Mouse (Mus musculus): ENCODE measurements at regions not wholly inside any gene's neighbourhood (a gene's known extent, or its start where the extent isn't known, plus 50 kb on each side); places are given as distances from the start of the nearest gene placed in this dataset.

DNA sequence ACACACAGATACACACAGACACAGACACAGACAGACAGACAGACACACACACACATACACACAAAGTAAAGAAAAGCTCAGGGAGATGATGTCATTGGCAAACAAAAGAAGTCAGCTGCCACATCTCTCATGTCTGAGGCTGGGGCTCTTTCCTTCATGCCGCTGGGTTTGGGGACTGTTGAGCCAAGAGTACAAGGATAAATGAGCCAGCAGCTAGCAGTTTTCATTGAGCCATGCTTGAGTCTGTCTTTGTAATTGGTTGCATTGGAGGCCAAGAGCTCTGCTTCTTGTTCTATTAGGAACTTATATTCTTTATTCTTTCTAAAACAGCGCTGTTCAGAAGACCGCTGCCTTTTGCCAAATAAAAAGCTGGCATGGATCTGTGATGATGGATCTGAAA is 144.8 kb downstream of the Hhipl2 start:
- Histone ChIP-seq H3K36me3 (replicated peaks) (no peaks in the 10 kb centered on the region), H3K27ac (no peak overlapping the region), H3K27me3 (replicated peaks) (no peaks in the 10 kb centered on the region), H3K4me3 (no peak overlapping the region), H3K4me1 (0 out of 2 replicates have a peak, but pooled peaks cover 2% of the 10 kb centered on the region), H3K4me2 (no peak overlapping the region), H3K9ac (no peak overlapping the region), H3K9me3 (no peaks in the 10 kb centered on the region)
- ATAC-seq (replicated peaks): no peak
- 74% methylated on average over 3 of the region's 3 CpGs for WGBS

DNA sequence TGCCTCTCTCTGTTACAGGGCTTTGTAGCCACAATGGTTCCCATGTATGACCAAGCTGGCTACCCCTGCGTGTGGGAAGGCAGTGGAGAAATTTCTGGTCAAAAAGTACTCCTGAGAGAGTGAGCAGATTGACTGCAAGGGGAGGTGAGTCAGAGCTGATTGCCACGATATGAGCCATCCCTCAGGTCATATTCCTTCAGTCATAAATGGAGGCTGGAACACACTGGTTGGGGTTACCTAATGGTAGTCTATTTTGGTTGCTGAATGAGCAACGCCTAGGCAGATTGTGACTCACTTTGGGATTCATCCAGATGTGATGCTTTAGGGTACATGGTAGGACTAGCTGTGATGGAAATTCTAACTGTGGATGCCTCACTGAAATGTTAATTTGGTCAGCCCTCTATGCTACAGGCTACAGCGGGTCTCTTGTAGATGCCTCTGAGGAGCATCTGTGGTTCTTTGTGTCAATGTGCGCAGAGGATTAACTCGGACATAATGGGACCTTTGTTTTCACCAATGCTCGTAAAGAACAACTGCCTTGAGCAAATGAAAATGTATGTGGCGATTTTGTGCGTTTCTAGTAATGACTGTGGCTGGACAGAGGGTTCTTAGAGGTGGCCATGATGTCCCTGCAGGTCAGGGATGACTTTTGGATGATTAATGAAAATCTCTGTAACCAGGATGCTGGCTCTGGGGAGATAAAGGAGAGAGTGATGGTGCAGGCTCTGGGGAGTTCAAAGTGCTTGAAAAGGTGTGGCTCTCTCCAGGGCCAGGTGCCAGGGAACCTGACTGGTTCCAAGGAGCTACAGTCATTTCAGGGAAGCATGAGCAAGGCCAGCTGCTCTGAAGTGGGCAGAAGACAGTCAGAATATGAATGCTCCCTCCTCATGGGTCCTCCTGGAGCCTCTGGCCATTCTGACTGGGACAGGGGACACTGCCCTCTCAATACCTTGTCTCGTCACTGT is 155.9 kb downstream of the Hhipl2 start:
- Histone ChIP-seq H3K27me3 (replicated peaks) (no peaks in the 10 kb centered on the region), H3K9ac (no peak overlapping the region), H3K9me3 (no peaks in the 10 kb centered on the region), H3K4me3 (no peak overlapping the region), H3K27ac (no peak overlapping the region), H3K36me3 (replicated peaks) (no peaks in the 10 kb centered on the region), H3K4me1 (no peaks in the 10 kb centered on the region), H3K4me2 (no peak overlapping the region)
- 57% methylated on average over 10 of the region's 10 CpGs for WGBS
- no peak for ATAC-seq (replicated peaks)

DNA sequence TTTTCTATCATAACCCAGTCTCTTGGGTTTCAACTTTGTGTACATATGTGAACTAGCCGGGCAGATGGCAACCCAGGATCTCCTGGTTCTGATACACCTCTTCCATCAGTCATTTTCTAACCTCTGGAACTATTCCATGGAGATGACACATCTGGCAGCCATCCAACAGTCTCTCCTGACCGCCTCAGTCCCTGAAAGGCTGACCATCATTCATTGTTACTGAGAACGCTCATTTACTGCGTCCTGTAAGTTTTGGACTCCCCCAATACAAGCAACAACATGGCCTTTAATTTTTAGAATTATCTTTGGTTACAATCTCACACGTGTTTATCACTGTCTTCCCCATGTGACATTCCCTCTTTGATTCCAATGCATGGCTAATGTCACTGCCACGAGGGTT is 166.8 kb downstream of the Hhipl2 start:
- Histone ChIP-seq H3K9ac (no peak overlapping the region), H3K4me1 (no peaks in the 10 kb centered on the region), H3K27ac (no peak overlapping the region), H3K9me3 (no peaks in the 10 kb centered on the region), H3K4me3 (no peak overlapping the region), H3K36me3 (replicated peaks) (no peaks in the 10 kb centered on the region), H3K4me2 (no peak overlapping the region), H3K27me3 (replicated peaks) (no peaks in the 10 kb centered on the region)
- no peak for ATAC-seq (replicated peaks)
- 74% methylated on average over 6 of the region's 6 CpGs for WGBS

DNA sequence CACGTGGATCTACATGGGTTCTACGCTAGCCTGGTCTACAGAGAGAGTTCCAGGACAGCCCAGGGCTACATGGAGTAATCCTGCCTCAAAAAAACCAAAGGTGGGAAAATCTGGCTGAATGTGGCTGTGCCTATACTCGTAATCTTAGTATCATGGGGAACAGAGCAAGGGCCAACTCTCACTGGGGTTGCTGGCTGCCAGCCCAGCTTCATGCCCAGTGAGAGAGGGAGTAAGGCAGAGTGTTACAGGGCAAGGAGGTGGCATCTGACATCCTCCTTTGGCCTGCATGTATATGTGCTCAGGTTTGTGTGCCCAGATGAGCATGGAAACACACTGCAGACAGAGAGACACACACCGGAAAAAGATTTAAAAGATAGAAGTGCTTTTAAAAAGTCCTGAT is 168.4 kb downstream of the Hhipl2 start:
- Histone ChIP-seq H3K4me3 (no peak overlapping the region), H3K4me1 (no peaks in the 10 kb centered on the region), H3K27me3 (replicated peaks) (no peaks in the 10 kb centered on the region), H3K9ac (no peak overlapping the region), H3K9me3 (no peaks in the 10 kb centered on the region), H3K36me3 (replicated peaks) (no peaks in the 10 kb centered on the region), H3K27ac (no peak overlapping the region), H3K4me2 (no peak overlapping the region)
- WGBS: 81% methylated on average over 4 of the region's 4 CpGs
- no peak for ATAC-seq (replicated peaks)

DNA sequence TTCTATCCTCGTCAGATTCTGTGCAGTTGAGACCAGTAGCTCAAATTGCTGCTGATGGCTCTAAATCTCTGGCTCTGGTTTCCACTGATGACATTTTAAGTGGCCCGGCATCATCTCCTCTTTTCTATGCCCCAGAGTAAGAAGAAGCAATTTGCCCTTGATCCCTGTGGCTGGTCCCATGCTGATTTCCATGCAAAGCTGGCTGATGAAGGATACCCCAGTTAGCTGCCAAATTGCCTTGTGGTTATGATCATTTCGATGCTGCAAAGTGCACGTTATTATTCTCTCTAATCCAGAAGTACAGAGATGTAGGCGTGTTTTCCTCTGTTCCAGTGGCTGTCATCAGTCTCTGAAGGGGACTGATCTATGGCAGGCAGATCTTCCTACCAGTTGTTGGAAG is 177.3 kb downstream of the Hhipl2 start:
- H3K27ac ChIP-seq: no peak overlapping the region
- H3K4me3 ChIP-seq: no peak overlapping the region
- WGBS: 47% methylated on average over 5 of the region's 5 CpGs
- no peaks in the 10 kb centered on the region for H3K27me3 ChIP-seq (replicated peaks)
- no peaks in the 10 kb centered on the region for H3K36me3 ChIP-seq (replicated peaks)
- H3K9me3 ChIP-seq: no peaks in the 10 kb centered on the region
- peak; percentile 39; the same call in 1 of the 2 replicates for ATAC-seq (replicated peaks)
- no peak overlapping the region for H3K4me2 ChIP-seq
- H3K9ac ChIP-seq: no peak overlapping the region
- H3K4me1 ChIP-seq: no peaks in the 10 kb centered on the region

DNA sequence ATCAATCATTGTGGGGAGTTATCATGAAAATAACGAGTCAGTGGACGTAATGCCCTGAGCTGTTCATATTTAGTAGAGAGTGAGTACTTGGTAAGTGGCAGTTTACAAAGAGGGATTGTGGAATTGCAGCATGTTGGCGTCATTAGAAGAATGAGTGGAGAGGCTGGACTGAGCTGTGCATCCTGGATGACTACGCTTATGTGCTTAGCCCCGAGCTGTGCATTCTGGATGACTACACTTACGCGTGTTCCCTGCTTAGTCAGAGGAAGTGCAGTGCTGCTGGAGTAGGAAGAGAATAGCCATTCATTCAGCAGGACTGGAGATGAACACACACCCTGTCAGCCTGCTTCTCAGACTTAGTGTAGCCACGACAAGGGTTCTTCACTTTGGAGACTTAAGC is 182.5 kb downstream of the Hhipl2 start:
- H3K4me3 ChIP-seq: no peak overlapping the region
- H3K27ac ChIP-seq: no peak overlapping the region
- WGBS: 78% methylated on average over 8 of the region's 8 CpGs
- H3K9ac ChIP-seq: no peak overlapping the region
- no peak for ATAC-seq (replicated peaks)
- H3K27me3 ChIP-seq (replicated peaks): no peaks in the 10 kb centered on the region
- no peaks in the 10 kb centered on the region for H3K9me3 ChIP-seq
- no peaks in the 10 kb centered on the region for H3K4me1 ChIP-seq
- no peaks in the 10 kb centered on the region for H3K36me3 ChIP-seq (replicated peaks)
- H3K4me2 ChIP-seq: no peak overlapping the region

DNA sequence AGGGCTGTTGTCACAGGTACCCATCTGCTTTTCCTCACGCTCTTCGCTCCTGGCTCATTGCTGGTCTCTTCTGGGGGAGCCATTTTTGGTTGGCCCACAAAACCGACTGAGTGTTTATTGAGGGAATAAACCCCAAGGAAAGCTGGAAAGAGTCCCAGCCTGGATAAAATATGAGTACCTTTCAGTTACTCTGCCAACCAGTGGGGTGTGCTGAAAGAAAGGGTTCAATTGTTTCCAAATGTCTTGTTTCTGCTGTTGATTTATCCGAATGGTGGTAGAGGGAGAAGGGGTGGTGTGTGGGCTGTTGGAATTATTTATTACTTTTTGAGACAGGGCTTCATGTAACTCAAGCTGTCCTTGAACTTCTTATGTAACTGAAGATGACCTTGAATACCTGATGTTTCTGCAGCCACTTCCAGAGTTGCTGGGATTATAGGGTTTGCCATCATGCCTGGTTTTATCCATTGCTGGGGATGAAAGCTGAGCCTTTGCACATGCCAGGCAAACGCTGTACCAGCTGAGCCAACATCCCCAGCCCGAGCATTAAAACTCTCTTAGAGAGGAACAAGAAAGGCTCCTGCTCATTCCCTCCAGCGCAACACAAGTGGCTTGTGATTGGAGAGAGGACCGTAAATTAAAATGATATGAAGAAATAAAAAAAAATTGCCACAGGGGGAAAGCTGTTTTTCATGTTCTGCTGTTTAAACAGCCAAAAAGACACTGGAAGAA is 194.1 kb downstream of the Hhipl2 start:
- no peak for ATAC-seq (replicated peaks)
- 76% methylated on average over 8 of the region's 8 CpGs for WGBS
- Histone ChIP-seq H3K4me3 (no peak overlapping the region), H3K27me3 (replicated peaks) (no peaks in the 10 kb centered on the region), H3K27ac (no peak overlapping the region), H3K4me2 (no peak overlapping the region), H3K9me3 (no peaks in the 10 kb centered on the region), H3K4me1 (no peaks in the 10 kb centered on the region), H3K36me3 (replicated peaks) (no peaks in the 10 kb centered on the region), H3K9ac (no peak overlapping the region)

DNA sequence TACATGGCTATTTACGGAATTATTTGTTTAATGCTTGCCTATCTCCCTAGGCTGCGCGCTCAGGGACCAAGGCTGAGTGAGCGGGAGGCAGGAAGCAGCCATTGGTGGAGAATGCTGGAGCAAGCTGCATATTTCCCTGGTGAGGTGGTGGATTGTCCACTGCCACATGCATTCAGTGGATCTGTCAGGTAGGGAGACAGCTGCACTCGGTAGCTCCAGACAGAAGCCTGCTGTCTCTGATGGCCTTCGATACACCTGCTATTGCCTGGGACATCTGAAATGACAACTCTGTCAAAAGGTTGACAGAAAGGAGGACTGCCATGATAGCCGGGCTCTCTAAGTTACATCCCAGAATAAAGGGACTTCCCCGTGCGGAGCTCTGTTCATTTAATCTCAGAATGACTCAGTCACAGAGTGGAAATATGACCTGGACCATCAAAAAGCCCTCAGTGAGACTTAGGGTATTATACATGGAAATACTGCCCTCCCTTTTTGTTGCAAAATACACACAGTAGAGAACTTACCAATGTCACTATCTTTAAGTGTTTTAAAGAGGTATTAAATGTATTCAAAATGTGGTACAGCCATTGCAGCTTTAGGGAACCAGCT is 201.5 kb downstream of the Hhipl2 start:
- no peaks in the 10 kb centered on the region for H3K36me3 ChIP-seq (replicated peaks)
- H3K9ac ChIP-seq: no peak overlapping the region
- H3K4me2 ChIP-seq: no peak overlapping the region
- no peaks in the 10 kb centered on the region for H3K27me3 ChIP-seq (replicated peaks)
- no peak for ATAC-seq (replicated peaks)
- 74% methylated on average over 9 of the region's 9 CpGs for WGBS
- no peaks in the 10 kb centered on the region for H3K9me3 ChIP-seq
- H3K27ac ChIP-seq: no peak overlapping the region
- H3K4me3 ChIP-seq: no peak overlapping the region
- no peaks in the 10 kb centered on the region for H3K4me1 ChIP-seq

DNA sequence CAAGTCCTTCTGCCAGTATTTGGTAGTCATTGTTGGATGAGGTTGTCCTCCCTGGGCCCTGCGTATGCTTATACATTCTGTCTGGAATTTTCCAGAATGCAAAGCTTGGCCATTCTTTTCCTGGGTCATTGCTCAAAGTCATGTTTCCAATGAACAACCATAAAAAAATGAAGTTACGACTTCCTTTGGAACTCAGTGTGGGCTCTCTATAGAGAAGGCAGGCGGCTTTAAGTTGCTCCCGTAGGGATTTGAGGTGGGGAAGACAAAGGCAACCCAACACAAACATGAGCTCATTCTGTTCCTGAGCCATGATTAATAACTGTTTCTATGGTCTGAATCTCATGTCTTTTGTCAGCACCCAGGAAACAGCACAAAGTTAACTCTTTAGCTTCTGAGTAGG is 204.3 kb downstream of the Hhipl2 start:
- Histone ChIP-seq H3K9ac (no peak overlapping the region), H3K36me3 (replicated peaks) (no peaks in the 10 kb centered on the region), H3K27me3 (replicated peaks) (no peaks in the 10 kb centered on the region), H3K9me3 (no peaks in the 10 kb centered on the region), H3K4me3 (no peak overlapping the region), H3K4me1 (no peaks in the 10 kb centered on the region), H3K27ac (no peak overlapping the region), H3K4me2 (no peak overlapping the region)
- no peak for ATAC-seq (replicated peaks)
- 58% methylated on average over 4 of the region's 4 CpGs for WGBS

DNA sequence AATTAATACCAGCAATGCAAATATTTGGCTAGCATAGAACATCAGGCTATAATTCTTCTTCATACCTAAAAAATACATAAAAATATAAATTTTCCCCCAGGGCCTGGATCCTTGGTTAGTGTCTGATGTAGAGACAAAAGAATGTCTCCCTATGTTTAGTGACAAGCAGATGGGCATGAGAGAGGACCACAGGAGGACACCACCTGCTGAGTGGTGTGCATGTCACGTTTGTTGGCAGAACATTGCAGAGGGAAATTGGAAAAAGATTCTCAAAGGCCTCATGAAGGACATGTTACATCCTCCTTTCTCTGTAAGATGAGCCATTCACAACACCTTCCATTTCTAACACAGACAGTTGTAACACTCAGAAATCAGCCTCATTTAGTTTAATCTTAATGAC is 206.3 kb downstream of the Hhipl2 start:
- Histone ChIP-seq H3K27ac (no peak overlapping the region), H3K9ac (no peak overlapping the region), H3K4me2 (no peak overlapping the region), H3K4me3 (no peak overlapping the region), H3K9me3 (no peaks in the 10 kb centered on the region), H3K27me3 (replicated peaks) (no peaks in the 10 kb centered on the region), H3K36me3 (replicated peaks) (no peaks in the 10 kb centered on the region), H3K4me1 (no peaks in the 10 kb centered on the region)
- 43% methylated on average over 1 of the region's 1 CpGs for WGBS
- no peak for ATAC-seq (replicated peaks)

DNA sequence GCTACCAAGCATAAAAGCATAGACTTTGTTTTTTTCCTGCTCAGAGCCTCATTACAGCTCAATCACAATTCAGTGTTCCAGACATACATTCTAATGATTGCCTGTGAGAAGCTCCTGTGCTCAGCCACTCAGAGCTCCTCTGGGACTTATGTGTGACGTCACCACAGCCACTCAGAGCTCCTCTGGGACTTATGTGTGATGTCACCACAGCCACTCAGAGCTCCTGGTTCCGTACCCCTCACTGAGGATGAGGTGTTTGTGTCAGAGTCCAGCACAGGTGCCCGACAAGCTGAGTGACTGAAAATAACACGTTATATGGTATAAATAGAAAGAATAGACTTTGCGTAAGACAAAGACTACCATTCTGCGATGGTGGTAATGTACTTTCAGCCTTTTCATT is 215.8 kb downstream of the Hhipl2 start:
- H3K36me3 ChIP-seq (replicated peaks): no peaks in the 10 kb centered on the region
- no peaks in the 10 kb centered on the region for H3K4me1 ChIP-seq
- no peak overlapping the region for H3K4me3 ChIP-seq
- WGBS: 82% methylated on average over 6 of the region's 6 CpGs
- no peak overlapping the region for H3K9ac ChIP-seq
- no peaks in the 10 kb centered on the region for H3K27me3 ChIP-seq (replicated peaks)
- H3K4me2 ChIP-seq: no peak overlapping the region
- H3K27ac ChIP-seq: no peak overlapping the region
- ATAC-seq (replicated peaks): no peak
- no peaks in the 10 kb centered on the region for H3K9me3 ChIP-seq

DNA sequence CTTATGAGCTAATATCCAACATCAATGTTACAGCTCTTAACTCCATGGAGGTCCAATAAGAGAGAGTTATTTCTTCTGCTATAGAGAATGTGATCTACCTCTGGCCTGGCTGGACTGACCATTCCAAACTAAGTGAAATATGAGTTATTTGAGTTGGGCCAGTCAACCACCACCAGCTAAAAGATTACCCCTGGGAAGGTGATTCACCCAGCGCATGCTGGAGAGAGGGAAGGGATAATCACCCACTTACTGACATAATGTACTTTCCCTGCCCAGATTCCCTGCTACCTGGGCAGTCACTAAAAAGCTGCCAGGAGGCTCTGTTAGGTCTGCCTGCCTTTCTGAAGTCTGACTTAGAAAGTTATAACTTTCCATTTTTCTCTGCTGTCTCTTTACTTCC is 216.8 kb downstream of the Hhipl2 start:
- Histone ChIP-seq H3K4me3 (no peak overlapping the region), H3K4me2 (no peak overlapping the region), H3K27me3 (replicated peaks) (no peaks in the 10 kb centered on the region), H3K27ac (no peak overlapping the region), H3K36me3 (replicated peaks) (no peaks in the 10 kb centered on the region), H3K9ac (no peak overlapping the region), H3K4me1 (no peaks in the 10 kb centered on the region), H3K9me3 (no peaks in the 10 kb centered on the region)
- WGBS: 93% methylated on average over 1 of the region's 1 CpGs
- ATAC-seq (replicated peaks): no peak
